Mouse (Mus musculus): ENCODE measurements around the gene Tut1. TPM values are rescaled to one million over a fixed set of nuclear protein-coding genes. Genes with fewer than 3 reads are reported as not detected.
"Not testable (repeated sequence)": the region's sequence is repeated elsewhere in the genome, so short reads cannot be mapped to it uniquely, and the experiment has no call there.

Gene Tut1
- total RNA-seq, 1 experiment from 2014 or later = 29.6 TPM

DNA sequence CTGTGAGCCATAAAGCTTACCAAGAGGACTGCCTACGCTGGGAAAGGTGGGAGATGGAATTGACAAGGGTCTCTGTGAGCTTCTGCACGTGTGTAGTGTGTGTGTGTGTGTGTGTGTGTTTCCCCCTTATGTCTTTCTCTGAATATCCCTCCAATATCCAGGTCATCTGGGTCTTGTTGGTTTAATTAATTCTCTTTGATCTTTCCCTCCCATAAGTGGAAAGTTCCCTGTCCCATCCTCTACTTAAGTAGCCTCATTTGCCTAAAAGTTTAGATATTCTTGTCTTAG is 39.9 kb downstream of the Tut1 start:
- no peak for ATAC-seq (ENCODE audit: extremely low read depth, insufficient number of reproducible peaks, low FRiP score, poor library complexity, severe bottlenecking)

DNA sequence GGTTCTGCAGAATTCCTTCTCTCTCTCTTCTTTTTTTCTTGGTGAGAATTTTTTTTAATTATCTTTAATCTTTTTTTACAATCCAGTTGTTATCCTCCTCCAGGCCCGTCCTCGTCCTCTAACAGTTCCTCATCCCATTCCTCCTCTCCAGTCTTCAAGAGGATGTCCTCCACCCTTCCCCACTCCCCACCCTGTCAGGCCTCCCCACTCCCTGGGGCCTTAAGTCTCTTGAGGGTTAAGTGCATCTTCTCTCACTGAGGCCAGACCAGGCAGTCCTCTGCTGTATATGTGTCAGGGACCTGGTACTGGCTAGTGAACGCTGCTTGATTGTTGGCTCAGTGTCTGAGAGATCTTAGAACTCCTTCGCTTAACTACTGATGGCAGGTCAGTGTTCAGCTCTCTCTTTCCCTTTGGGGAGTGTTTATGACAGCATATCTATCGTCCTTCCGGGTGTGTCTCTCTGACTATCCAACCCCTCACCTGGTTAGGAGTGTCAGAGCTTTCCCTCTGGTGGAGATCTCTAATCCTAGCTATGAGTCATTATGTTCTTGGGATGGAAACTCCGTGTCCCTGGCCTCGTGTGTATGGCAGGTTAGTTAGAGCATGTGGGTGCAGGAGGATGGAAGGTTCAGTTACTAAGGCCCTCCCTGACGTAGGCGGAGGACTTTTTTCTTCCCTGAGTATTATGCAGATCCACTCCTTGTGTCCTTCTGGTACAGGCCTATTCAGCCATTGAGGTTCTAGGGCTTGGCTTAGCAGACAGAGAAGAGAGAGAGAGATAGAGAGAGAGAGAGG is 41.4 kb downstream of the Tut1 start:
- no peak for ATAC-seq (ENCODE audit: extremely low read depth, insufficient number of reproducible peaks, low FRiP score, poor library complexity, severe bottlenecking)

DNA sequence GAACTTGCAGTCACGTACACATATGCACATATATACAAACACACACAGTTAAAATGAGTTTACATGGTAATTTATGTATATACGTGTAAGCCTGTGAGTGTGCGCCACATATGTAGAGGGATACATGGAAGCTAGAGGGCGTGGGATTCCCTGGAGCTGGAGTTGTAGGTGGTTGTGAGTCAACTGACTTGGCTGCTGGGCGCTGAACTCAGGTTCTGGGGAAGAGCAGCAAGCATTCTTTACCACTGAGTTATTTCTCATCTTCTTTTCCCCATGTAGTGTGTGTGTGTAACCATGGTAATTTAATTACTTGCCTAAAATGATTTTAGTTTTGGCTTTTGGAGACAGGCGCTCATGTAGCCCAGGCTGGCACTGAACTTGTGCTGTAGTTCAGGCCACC is 43.0 kb downstream of the Tut1 start:
- ATAC-seq (ENCODE audit: extremely low read depth, insufficient number of reproducible peaks, low FRiP score, poor library complexity, severe bottlenecking) = no peak

DNA sequence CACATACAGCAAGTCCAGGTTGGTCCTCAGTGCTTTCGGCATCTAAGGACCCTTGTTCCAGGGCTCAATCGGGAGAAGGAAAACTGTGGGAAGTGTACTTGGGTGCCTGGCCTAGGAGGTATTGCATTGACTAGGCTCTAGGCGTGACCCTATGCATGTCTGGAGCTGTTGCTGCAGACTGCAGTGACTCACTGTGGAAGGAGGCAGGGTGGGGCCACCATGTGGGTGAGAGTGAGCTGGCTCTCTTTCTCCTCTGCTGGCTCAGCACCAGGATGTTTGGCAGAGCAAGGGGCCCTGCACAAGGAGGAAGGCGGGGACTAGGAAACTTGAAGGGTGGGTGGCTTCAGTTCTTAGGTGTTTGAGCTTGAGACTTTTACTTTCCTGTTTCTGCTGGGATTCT is 43.9 kb downstream of the Tut1 start:
- ATAC-seq (ENCODE audit: extremely low read depth, insufficient number of reproducible peaks, low FRiP score, poor library complexity, severe bottlenecking) = peak; percentile 70

DNA sequence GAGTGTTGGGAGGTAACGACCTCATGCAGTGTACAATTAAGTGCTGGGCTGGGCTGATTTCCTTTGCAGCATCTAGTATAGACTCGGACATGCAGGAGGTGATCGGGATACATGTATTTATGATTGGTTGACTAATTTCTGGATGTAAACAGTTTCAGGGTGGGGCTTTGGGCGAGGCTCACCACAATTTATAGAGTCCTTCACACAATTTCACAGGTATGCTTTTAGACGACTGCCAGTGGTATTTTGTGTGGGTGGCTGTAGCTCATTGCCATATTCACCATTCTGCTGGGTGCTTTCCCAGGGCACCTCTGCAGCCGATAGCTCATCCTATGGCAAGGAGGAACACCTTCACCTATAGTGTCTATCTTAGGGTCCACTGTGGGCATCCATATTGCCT is 44.9 kb downstream of the Tut1 start:
- no peak for ATAC-seq (ENCODE audit: extremely low read depth, insufficient number of reproducible peaks, low FRiP score, poor library complexity, severe bottlenecking)

DNA sequence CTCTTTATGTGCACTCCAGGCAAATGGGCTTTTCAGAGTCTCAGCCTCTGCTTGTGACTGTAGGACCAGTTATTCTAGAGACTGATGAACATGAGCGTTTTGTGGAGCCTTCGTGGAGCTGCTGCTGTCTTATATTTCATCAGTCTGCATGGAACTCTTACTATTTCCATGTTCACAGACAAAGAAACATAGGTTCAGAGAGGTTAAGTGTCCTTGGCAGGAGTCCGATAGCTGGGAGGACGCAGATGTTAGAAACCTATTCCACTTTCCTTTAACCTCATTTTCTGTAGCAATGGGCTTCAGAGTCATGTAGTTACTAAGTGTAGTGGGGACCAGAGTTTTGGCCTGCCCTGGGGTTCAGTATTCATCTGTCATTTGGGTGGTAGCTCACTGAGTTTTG is 45.6 kb downstream of the Tut1 start:
- ATAC-seq (ENCODE audit: extremely low read depth, insufficient number of reproducible peaks, low FRiP score, poor library complexity, severe bottlenecking) = no peak

DNA sequence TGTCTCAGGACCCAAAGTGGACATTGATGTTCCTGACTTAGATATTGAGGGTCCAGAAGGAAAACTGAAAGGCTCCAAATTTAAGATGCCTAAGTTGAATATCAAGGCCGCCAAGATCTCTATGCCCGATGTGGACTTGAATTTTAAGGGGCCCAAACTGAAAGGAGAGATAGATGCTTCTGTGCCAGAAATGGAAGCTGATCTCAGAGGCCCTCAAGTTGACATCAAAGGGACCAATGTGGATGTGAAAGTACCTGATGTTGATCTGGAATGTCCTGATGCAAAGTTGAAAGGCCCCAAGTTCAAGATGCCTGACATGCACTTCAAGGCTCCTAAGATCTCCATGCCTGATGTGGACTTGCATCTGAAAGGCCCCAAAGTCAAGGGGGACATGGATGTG is 53.3 kb downstream of the Tut1 start:
- not testable (repeated sequence) for ATAC-seq (ENCODE audit: extremely low read depth, insufficient number of reproducible peaks, low FRiP score, poor library complexity, severe bottlenecking)

Other genes with a start within 250 kb of the Tut1 start
- gene Slc3a2, start 230.5 kb upstream of the Tut1 start, total RNA-seq (2017) = 62.0 and 69.6 TPM in 2 replicates
- 36.4 and 46.0 TPM in 2 replicates for gene Wdr74, start 218.0 kb upstream of the Tut1 start, total RNA-seq (2017)
- gene 1700092M07Rik, start 213.1 kb upstream of the Tut1 start, total RNA-seq (2017) = 7.2 TPM in 1 of 2 replicates, not detected in the other
- 144 and 149 TPM in 2 replicates for gene Stx5a, start 212.4 kb upstream of the Tut1 start, total RNA-seq (2017)
- gene Nxf1, start 196.8 kb upstream of the Tut1 start, total RNA-seq (2017) = 183 and 187 TPM in 2 replicates
- 15.5 and 16.6 TPM in 2 replicates for gene Tmem223, start 182.9 kb upstream of the Tut1 start, total RNA-seq (2017)
- gene Tmem179b, start 179.4 kb upstream of the Tut1 start, total RNA-seq (2017) = 80.4 and 111 TPM in 2 replicates
- gene Taf6l, start 167.4 kb upstream of the Tut1 start, total RNA-seq (2017) = 9.2 and 11.6 TPM in 2 replicates
- gene Polr2g, start 155.3 kb upstream of the Tut1 start, total RNA-seq (2017) = 30.0 and 32.5 TPM in 2 replicates
- 2.5 and 4.2 TPM in 2 replicates for gene Zbtb3, start 151.3 kb upstream of the Tut1 start, total RNA-seq (2017)
- 46.0 and 48.2 TPM in 2 replicates for gene Ttc9c, start 134.5 kb upstream of the Tut1 start, total RNA-seq (2017)
- 110 and 115 TPM in 2 replicates for gene Hnrnpul2, start 133.8 kb upstream of the Tut1 start, total RNA-seq (2017)
- 33.6 and 50.5 TPM in 2 replicates for gene AC129217.1, start 124.1 kb upstream of the Tut1 start, total RNA-seq (2017)
- 15.8 and 22.6 TPM in 2 replicates for gene Bscl2, start 116.4 kb upstream of the Tut1 start, total RNA-seq (2017)
- 0.23 and 0.25 TPM in 2 replicates for gene Gng3, start 114.7 kb upstream of the Tut1 start, total RNA-seq (2017)
- gene Lrrn4cl, start 103.1 kb upstream of the Tut1 start, total RNA-seq (2017) = not detected in 2 replicates
- 167 TPM in 2 replicates for gene Ubxn1, start 82.4 kb upstream of the Tut1 start, total RNA-seq (2017)
- gene Uqcc3, start 72.9 kb upstream of the Tut1 start, total RNA-seq (2017) = 38.4 and 59.9 TPM in 2 replicates
- gene Lbhd1, start 70.1 kb upstream of the Tut1 start, total RNA-seq (2017) = 13.4 and 31.1 TPM in 2 replicates
- not detected in 2 replicates for gene Gm49403, start 69.9 kb upstream of the Tut1 start, total RNA-seq (2017)
- 57.6 and 75.0 TPM in 2 replicates for gene 1810009A15Rik, start 65.0 kb upstream of the Tut1 start, total RNA-seq (2017)
- gene Gm49416, start 64.9 kb upstream of the Tut1 start, total RNA-seq (2017) = not detected in 2 replicates
- 9.0 and 9.2 TPM in 2 replicates for gene Ints5, start 60.8 kb upstream of the Tut1 start, total RNA-seq (2017)
- gene Ganab, start 55.8 kb upstream of the Tut1 start, total RNA-seq (2017) = 62.1 and 69.2 TPM in 2 replicates
- 46.6 and 47.5 TPM in 2 replicates for gene B3gat3, start 33.5 kb upstream of the Tut1 start, total RNA-seq (2017)
- 2.6 and 3.1 TPM in 2 replicates for gene Rom1, start 24.5 kb upstream of the Tut1 start, total RNA-seq (2017)
- gene Eml3, start 24.3 kb upstream of the Tut1 start, total RNA-seq (2017) = 75.3 and 92.8 TPM in 2 replicates
- 165 and 169 TPM in 2 replicates for gene Mta2, start 12.0 kb upstream of the Tut1 start, total RNA-seq (2017)
- gene Eef1g, start 13.2 kb downstream of the Tut1 start, total RNA-seq (2017) = 345 and 391 TPM in 2 replicates
- gene Ahnak, start 35.4 kb downstream of the Tut1 start, total RNA-seq (2017) = 181 and 193 TPM in 2 replicates
- gene Scgb1a1, start 134.1 kb downstream of the Tut1 start, total RNA-seq (2017) = not detected in 2 replicates
- 6.9 and 8.3 TPM in 2 replicates for gene Asrgl1, start 181.8 kb downstream of the Tut1 start, total RNA-seq (2017)

Measured in neutrophil, adult 5-6 weeks (primary cell).